Mouse (Mus musculus) lung, postnatal 4 days (tissue): ENCODE results near the gene Stpg4.
A peak's percentile ranks its signal among the peaks of the same experiment; 100 is the strongest.

Experiments
- DNase-seq, 2 experiments: peaks; one replicate each; pipeline ENCODE4 v3.0.0; 2021

Gene Stpg4

GRCm38 (mm10) chr17:87350471-87351240 lies 76.9 kb downstream of the Stpg4 start:
- DNase-seq, result peak; percentile 49 to 61

GRCm38 (mm10) chr17:87349575-87349974 lies 78.0 kb downstream of the Stpg4 start:
- no peak for DNase-seq

GRCm38 (mm10) chr17:87349069-87349468 lies 78.5 kb downstream of the Stpg4 start:
- no peak for DNase-seq

- DNase-seq, result no peak
Observed at GRCm38 (mm10) chr17:87348353-87348752, 79.2 kb downstream of the Stpg4 start.

- DNase-seq, result no peak
Observed at GRCm38 (mm10) chr17:87345252-87345593, 82.3 kb downstream of the Stpg4 start.

- no peak for DNase-seq
Observed at GRCm38 (mm10) chr17:87344441-87345251, 82.9 kb downstream of the Stpg4 start.

GRCm38 (mm10) chr17:87343060-87343703 lies 84.4 kb downstream of the Stpg4 start:
- DNase-seq, result no peak
